Mouse (Mus musculus) intestine, embryonic 14.5 days (tissue): ENCODE data around the gene Tmem91. TPM values are rescaled to one million over a fixed set of nuclear protein-coding genes. Genes with fewer than 3 reads are reported as not detected.

Experiments used
- ATAC-seq: fragments of 200-750 bp; cut with Nextera tagmentation; replicated peaks from 2 replicates; pipeline ENCODE4 v1.8.0; 2017; ENCODE audit warnings: low read depth, moderate number of reproducible peaks, moderate TSS enrichment, moderate library complexity; ENCODE audit not compliant: low FRiP score, low TSS enrichment
- DNase-seq: peaks from one replicate; pipeline ENCODE4 v3.0.0-alpha.2; 2018; ENCODE audit warnings: low spot score
- H3K27ac ChIP-seq: fragments of 300-500 bp; sonication (generic); 2 replicates; pipeline ENCODE4 v1.5.1; 2014; ENCODE audit warnings: low read depth, mild to moderate bottlenecking, control low read depth
- H3K27me3 ChIP-seq: fragments of 300-500 bp; sonication (generic); replicated peaks from 2 replicates; pipeline ENCODE4 v1.6.1; 2014; ENCODE audit warnings: low read length, control low read depth; ENCODE audit not compliant: control insufficient read depth, insufficient read depth
- H3K36me3 ChIP-seq: fragments of 300-500 bp; sonication (generic); 2 replicates; pipeline ENCODE4 v1.6.1; 2014; ENCODE audit warnings: low read length, control low read depth; ENCODE audit not compliant: control insufficient read depth, insufficient read depth
- H3K4me1 ChIP-seq: fragments of 300-500 bp; sonication (generic); replicated peaks from 2 replicates; pipeline ENCODE4 v1.6.1; 2014; ENCODE audit warnings: low read length, control low read depth, mixed read lengths; ENCODE audit not compliant: control insufficient read depth, insufficient read depth
- H3K4me2 ChIP-seq: fragments of 300-500 bp; sonication (generic); 2 replicates; pipeline ENCODE4 v1.6.1; 2014; ENCODE audit warnings: low read length
- H3K4me3 ChIP-seq: fragments of 300-500 bp; sonication (generic); 2 replicates; pipeline ENCODE4 v1.5.1; 2014; ENCODE audit warnings: low read depth, low read length, control low read depth, mixed read lengths
- H3K9ac ChIP-seq: fragments of 300-500 bp; sonication (generic); 2 replicates; pipeline ENCODE4 v1.6.1; 2014; ENCODE audit warnings: mild to moderate bottlenecking, low read length
- H3K9me3 ChIP-seq: fragments of 300-500 bp; sonication (generic); 2 replicates; pipeline ENCODE4 v1.6.1; 2016; ENCODE audit warnings: low read length, control low read depth; ENCODE audit not compliant: control insufficient read depth
- WGBS: fragments of 180-500 bp; shearing (Covaris S2); extraction: QIAGEN DNeasy Blood & Tissue Kit; methylation state at CpG from one replicate; pipeline ENCODE4 v1.1.7; 2014; 5-methylcytosine and 5-hydroxymethylcytosine counted together
- polyA plus RNA-seq: library from polyadenylated mRNA; unstranded; fragments of >200 nt; fragmentation: Nextera tagmentation; extraction: Ambion mirVana; gene quantifications from 2 replicates; pipeline ENCODE4 v1.2.1, GENCODE M21; 2014

Gene Tmem91
- polyA plus RNA-seq, 1 experiment from 2014 or later = 2.2 TPM

GRCm38 (mm10) chr7:25651281-25651680 is 23.7 kb downstream of the Tmem91 start:
- Histone ChIP-seq H3K9me3 (no peaks in the 10 kb centered on the region), H3K4me1 (no peaks in the 10 kb centered on the region), H3K4me3 (no peak overlapping the region), H3K9ac (no peak overlapping the region), H3K4me2 (no peak overlapping the region), H3K36me3 (no peaks in the 10 kb centered on the region), H3K27ac (no peak overlapping the region), H3K27me3 (no peaks in the 10 kb centered on the region)
- ATAC-seq (no peak), DNase-seq (no peak)
- WGBS = 91% methylated on average over 8 of the region's 8 CpGs

- DNase-seq (no peak), ATAC-seq (no peak)
- Histone ChIP-seq H3K4me2 (no peak overlapping the region), H3K4me3 (no peak overlapping the region), H3K27me3 (no peaks in the 10 kb centered on the region), H3K27ac (no peak overlapping the region), H3K9me3 (no peaks in the 10 kb centered on the region), H3K4me1 (no peaks in the 10 kb centered on the region), H3K36me3 (no peaks in the 10 kb centered on the region), H3K9ac (no peak overlapping the region)
- WGBS = 85% methylated on average over 5 of the region's 5 CpGs
These were observed 25.1 kb downstream of the Tmem91 start for GRCm38 (mm10) chr7:25649839-25650238.

DNA sequence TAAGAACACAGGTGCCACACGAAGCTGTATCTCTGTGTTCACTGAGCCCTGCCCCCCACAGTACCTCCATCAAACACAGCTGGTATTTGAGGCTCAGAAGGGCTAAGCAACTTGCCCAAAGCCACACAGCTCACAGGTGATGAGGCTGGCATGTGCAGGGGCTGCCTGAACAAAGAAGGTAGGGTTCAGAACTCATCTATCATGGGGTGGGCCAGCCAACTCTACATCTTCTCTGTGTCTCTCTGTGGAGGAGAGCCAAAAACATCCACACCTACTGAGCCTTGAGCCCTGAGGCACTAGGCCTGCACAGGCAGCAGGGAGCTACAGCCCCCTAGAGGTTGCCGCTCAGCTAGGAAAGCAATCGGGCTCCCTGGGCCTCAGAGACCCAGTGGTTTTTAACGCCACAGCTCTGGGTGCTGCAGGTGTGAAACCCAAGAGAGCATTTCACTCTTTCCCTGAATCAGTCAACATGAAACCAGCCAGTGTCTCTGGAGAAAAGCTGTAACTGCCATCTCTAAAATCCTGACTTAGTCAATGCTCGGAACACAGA is 27.3 kb downstream of the Tmem91 start:
- no peak overlapping the region for H3K9ac ChIP-seq
- ATAC-seq (no peak), DNase-seq (no peak)
- no peak overlapping the region for H3K4me3 ChIP-seq
- no peak overlapping the region for H3K4me2 ChIP-seq
- no peak overlapping the region for H3K27ac ChIP-seq
- H3K9me3 ChIP-seq = no peaks in the 10 kb centered on the region
- H3K36me3 ChIP-seq = no peaks in the 10 kb centered on the region
- 47% methylated on average over 5 of the region's 5 CpGs for WGBS
- no peaks in the 10 kb centered on the region for H3K27me3 ChIP-seq
- no peaks in the 10 kb centered on the region for H3K4me1 ChIP-seq

DNA sequence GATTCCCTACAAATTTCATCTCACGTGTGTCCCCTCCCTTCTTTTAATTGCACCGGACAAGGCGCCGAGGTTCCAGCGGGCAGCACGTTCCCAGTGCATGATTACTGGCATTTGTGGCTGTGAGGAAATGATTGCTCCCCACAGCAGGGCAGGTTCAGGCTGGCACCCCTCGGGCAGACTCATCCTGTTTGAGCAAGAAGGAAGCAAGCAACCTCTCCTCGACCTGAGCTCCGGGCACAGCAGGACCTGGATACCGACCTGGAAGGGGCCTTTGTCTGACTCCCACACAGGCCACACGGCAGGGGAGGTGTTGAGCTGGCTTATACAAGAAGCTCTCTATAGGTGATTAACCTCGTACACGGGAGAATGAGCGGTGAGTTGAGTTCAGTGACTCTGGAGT is 29.9 kb downstream of the Tmem91 start:
- Histone ChIP-seq H3K4me3 (no peak overlapping the region), H3K9me3 (no peaks in the 10 kb centered on the region), H3K27me3 (no peaks in the 10 kb centered on the region), H3K4me1 (no peaks in the 10 kb centered on the region), H3K4me2 (no peak overlapping the region), H3K27ac (no peak overlapping the region), H3K9ac (no peak overlapping the region), H3K36me3 (no peaks in the 10 kb centered on the region)
- 68% methylated on average over 14 of the region's 14 CpGs for WGBS
- DNase-seq (no peak), ATAC-seq (no peak)

DNA sequence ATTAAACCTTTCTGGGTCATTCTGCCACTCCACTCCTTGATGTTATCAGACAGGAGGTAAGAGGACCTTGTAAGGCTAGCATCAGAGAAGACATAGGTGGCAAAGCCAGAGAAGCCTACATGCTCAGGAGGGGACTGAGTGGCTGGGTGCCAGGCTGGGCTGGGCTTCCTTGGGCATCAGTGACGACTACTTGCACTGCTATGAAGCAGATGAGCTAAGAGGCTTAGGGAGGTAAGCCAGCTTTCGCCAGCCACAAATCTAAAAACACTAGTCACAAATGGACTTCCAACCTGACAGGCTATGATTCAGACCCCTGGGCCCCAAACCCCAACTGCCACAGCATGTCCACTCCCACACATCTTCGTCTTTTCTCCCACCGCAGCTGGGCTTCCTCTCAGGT is 30.3 kb downstream of the Tmem91 start:
- H3K27me3 ChIP-seq = no peaks in the 10 kb centered on the region
- no peak overlapping the region for H3K9ac ChIP-seq
- no peak overlapping the region for H3K27ac ChIP-seq
- H3K36me3 ChIP-seq = no peaks in the 10 kb centered on the region
- no peaks in the 10 kb centered on the region for H3K4me1 ChIP-seq
- ATAC-seq (no peak), DNase-seq (no peak)
- H3K4me3 ChIP-seq = no peak overlapping the region
- no peak overlapping the region for H3K4me2 ChIP-seq
- WGBS = 78% methylated on average over 4 of the region's 4 CpGs
- H3K9me3 ChIP-seq = no peaks in the 10 kb centered on the region

- Histone ChIP-seq H3K9me3 (no peaks in the 10 kb centered on the region), H3K4me1 (no peaks in the 10 kb centered on the region), H3K27me3 (no peaks in the 10 kb centered on the region), H3K4me2 (no peak overlapping the region), H3K36me3 (no peaks in the 10 kb centered on the region; the same call in 1 of the 2 replicates), H3K4me3 (no peak overlapping the region), H3K27ac (no peak overlapping the region), H3K9ac (no peak overlapping the region)
- 76% methylated on average over 10 of the region's 10 CpGs for WGBS
- no peak for ATAC-seq
- no peak for DNase-seq
These were observed 30.8 kb downstream of the Tmem91 start for GRCm38 (mm10) chr7:25644136-25644535.

DNA sequence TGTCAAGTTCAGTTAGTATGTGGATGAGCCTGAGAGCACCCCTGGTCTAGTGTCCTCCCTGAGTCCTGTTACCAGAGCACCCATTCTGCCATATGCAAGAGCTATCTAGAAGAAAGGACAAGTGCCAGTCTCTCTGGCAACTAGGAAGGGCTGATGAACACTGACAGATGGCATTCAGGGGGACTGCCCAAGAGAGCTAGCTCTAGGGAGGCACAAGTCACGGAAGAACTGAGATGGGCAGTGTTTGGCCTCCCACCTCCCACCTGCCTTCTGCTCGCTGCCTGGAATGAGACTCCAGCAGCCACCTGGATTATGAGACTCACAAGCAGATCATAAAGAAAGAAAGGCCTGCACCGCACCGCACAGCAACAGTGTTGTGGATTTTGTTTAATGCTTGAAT is 35.2 kb downstream of the Tmem91 start:
- Histone ChIP-seq H3K9me3 (no peaks in the 10 kb centered on the region), H3K4me1 (no peaks in the 10 kb centered on the region), H3K4me2 (no peak overlapping the region), H3K4me3 (no peak overlapping the region), H3K36me3 (peaks cover 5% of the 10 kb centered on the region; the same call in 1 of the 2 replicates), H3K9ac (no peak overlapping the region), H3K27ac (no peak overlapping the region), H3K27me3 (no peaks in the 10 kb centered on the region)
- ATAC-seq (no peak), DNase-seq (no peak)
- WGBS = 88% methylated on average over 4 of the region's 4 CpGs

DNA sequence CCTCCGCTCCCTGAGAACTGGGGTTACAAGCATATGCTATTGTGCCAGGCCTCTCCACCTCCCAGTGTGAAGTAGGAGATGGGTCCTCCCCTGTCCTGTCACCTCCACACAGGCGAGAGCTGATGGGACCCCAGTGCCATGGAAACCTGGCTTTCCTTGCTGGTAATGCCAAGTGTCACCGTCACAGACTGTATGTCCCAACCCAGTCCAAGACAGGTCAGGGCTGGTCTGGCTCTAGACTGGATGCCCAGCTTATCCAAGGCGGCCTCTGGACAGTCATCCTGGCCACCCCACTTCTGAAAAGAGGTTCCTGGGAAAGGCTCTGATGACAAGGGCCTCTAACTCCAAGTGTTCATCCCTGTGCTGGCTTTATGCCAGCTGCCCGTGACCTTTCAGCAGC is 37.9 kb downstream of the Tmem91 start:
- no peak overlapping the region for H3K4me3 ChIP-seq
- ATAC-seq = no peak

DNA sequence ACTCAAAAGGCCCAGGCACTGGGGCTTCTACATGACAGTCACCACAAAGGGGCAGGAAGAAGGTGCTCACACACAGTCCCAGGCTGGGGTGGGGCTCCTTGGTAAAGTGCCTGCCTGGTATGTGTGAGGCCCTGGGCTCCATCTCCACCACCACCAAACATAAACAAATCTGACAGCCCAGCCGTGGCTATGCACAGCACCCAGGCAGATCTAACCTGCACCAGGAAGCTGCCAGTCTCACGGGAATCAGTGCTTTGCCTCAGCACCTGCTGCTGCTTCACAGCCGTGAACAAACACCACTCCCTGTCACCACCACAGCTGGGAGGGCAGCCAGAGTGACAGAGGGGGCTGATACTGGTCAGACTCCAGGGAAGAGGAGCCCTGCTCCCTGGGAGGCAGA is 38.6 kb downstream of the Tmem91 start:
- DNase-seq = no peak
- ATAC-seq = no peak
- Histone ChIP-seq H3K9me3 (no peaks in the 10 kb centered on the region), H3K4me2 (no peak overlapping the region), H3K27ac (no peak overlapping the region), H3K27me3 (no peaks in the 10 kb centered on the region), H3K4me3 (no peak overlapping the region), H3K4me1 (no peaks in the 10 kb centered on the region), H3K36me3 (peaks cover 30% of the 10 kb centered on the region), H3K9ac (0 out of 2 replicates have a peak overlapping the region, but pooled peaks have one; percentile 10)
- 32% methylated on average over 3 of the region's 3 CpGs for WGBS

More for the DNA sequence above, 37.9 kb downstream of the Tmem91 start:
- WGBS = 88% methylated on average over 5 of the region's 5 CpGs
- no peak overlapping the region for H3K4me2 ChIP-seq
- H3K27ac ChIP-seq = no peak overlapping the region
- no peaks in the 10 kb centered on the region for H3K9me3 ChIP-seq
- no peaks in the 10 kb centered on the region for H3K4me1 ChIP-seq
- H3K9ac ChIP-seq = no peak overlapping the region
- H3K36me3 ChIP-seq = peaks cover 23% of the 10 kb centered on the region; the same call in 1 of the 2 replicates
- H3K27me3 ChIP-seq = no peaks in the 10 kb centered on the region
- no peak for DNase-seq
